Mouse (Mus musculus): ENCODE results near the gene Snx25. TPM values are rescaled to one million over a fixed set of nuclear protein-coding genes. Genes with fewer than 3 reads are reported as not detected.
A peak's percentile ranks its signal among the peaks of the same experiment; 100 is the strongest.
"Not testable (repeated sequence)": the region's sequence is repeated elsewhere in the genome, so short reads cannot be mapped to it uniquely, and the experiment has no call there.

The Snx25 gene
- total RNA-seq, 2 experiments from 2014 or later, result 12.0 to 12.4 TPM

- no peak for DNase-seq
- intact Hi-C loops (cut with DNase I), result no loop called here
These were observed 11.4 kb downstream of the Snx25 start for GRCm38 (mm10) chr8:46140376-46141120.

- no peak for DNase-seq
- intact Hi-C loops (cut with DNase I), result no loop called here
These were observed 13.9 kb downstream of the Snx25 start for GRCm38 (mm10) chr8:46137843-46138596.

- intact Hi-C loops (cut with DNase I), result no loop called here
- DNase-seq, result no peak
These were observed 14.6 kb downstream of the Snx25 start for GRCm38 (mm10) chr8:46137336-46137735.

GRCm38 (mm10) chr8:46135546-46135945 lies 16.4 kb downstream of the Snx25 start:
- DNase-seq; intact Hi-C loops (cut with DNase I): not testable (repeated sequence)

- intact Hi-C loops (cut with DNase I), result no loop called here
These were observed 21.5 kb downstream of the Snx25 start for GRCm38 (mm10) chr8:46130426-46130825.

GRCm38 (mm10) chr8:46122498-46122897 lies 29.5 kb downstream of the Snx25 start:
- no peak for DNase-seq
- intact Hi-C loops (cut with DNase I), result no loop called here

More at GRCm38 (mm10) chr8:46130426-46130825, 21.5 kb downstream of the Snx25 start:
- DNase-seq, result no peak

GRCm38 (mm10) chr8:46119176-46119575 lies 32.8 kb downstream of the Snx25 start:
- DNase-seq, result no peak
- intact Hi-C loops (cut with DNase I), result no loop called here

- intact Hi-C loops (cut with DNase I), result no loop called here
- no peak for DNase-seq
These were observed 34.8 kb downstream of the Snx25 start for GRCm38 (mm10) chr8:46117172-46117571.

- intact Hi-C loops (cut with DNase I); DNase-seq: not testable (repeated sequence)
These were observed 38.4 kb downstream of the Snx25 start for GRCm38 (mm10) chr8:46113421-46114170.

- intact Hi-C loops (cut with DNase I), result no loop called here
- DNase-seq, result no peak
These were observed 44.3 kb downstream of the Snx25 start for GRCm38 (mm10) chr8:46107690-46108089.

GRCm38 (mm10) chr8:46103434-46103833 lies 48.5 kb downstream of the Snx25 start:
- intact Hi-C loops (cut with DNase I), result no loop called here
- no peak for DNase-seq

GRCm38 (mm10) chr8:46092667-46093360 lies 59.1 kb downstream of the Snx25 start:
- DNase-seq, result peak in 1 of 2 experiments; percentile 28
- intact Hi-C loops (cut with DNase I), result loop anchor here (5.0 kb wide), 1 partner anchor 59 kb away; the partner anchor contains the start of genes Cfap97 and Snx25

GRCm38 (mm10) chr8:46083141-46083540 lies 68.8 kb downstream of the Snx25 start:
- intact Hi-C loops (cut with DNase I), result no loop called here

GRCm38 (mm10) chr8:46081030-46081429 lies 70.9 kb downstream of the Snx25 start:
- DNase-seq, result no peak
- intact Hi-C loops (cut with DNase I), result no loop called here

More at GRCm38 (mm10) chr8:46083141-46083540, 68.8 kb downstream of the Snx25 start:
- no peak for DNase-seq

- DNase-seq, result no peak
- intact Hi-C loops (cut with DNase I), result no loop called here
These were observed 73.1 kb downstream of the Snx25 start for GRCm38 (mm10) chr8:46078866-46079265.

GRCm38 (mm10) chr8:46075223-46075622 lies 76.7 kb downstream of the Snx25 start:
- intact Hi-C loops (cut with DNase I), result no loop called here
- no peak for DNase-seq

- intact Hi-C loops (cut with DNase I), result no loop called here
These were observed 78.3 kb downstream of the Snx25 start for GRCm38 (mm10) chr8:46073540-46074140.

GRCm38 (mm10) chr8:46072798-46073197 lies 79.2 kb downstream of the Snx25 start:
- intact Hi-C loops (cut with DNase I), result no loop called here
- DNase-seq, result no peak

More at GRCm38 (mm10) chr8:46073540-46074140, 78.3 kb downstream of the Snx25 start:
- no peak for DNase-seq

- no peak for DNase-seq
- intact Hi-C loops (cut with DNase I), result no loop called here
These were observed 111.7 kb downstream of the Snx25 start for GRCm38 (mm10) chr8:46040260-46040659.

- intact Hi-C loops (cut with DNase I), result no loop called here
- DNase-seq, result no peak
These were observed 112.3 kb downstream of the Snx25 start for GRCm38 (mm10) chr8:46039666-46040065.
